Mouse (Mus musculus) frontal cortex, postnatal 14 days (tissue): ENCODE results near the gene Sertad3.
"Not testable (repeated sequence)": the region's sequence is repeated elsewhere in the genome, so short reads cannot be mapped to it uniquely, and the experiment has no call there.

Experiments
- DNase-seq, 2 experiments: peaks; one replicate each; pipeline ENCODE4 v3.0.0; 2022; ENCODE audit warnings: low spot score in 2 of 2

Gene Sertad3

DNA sequence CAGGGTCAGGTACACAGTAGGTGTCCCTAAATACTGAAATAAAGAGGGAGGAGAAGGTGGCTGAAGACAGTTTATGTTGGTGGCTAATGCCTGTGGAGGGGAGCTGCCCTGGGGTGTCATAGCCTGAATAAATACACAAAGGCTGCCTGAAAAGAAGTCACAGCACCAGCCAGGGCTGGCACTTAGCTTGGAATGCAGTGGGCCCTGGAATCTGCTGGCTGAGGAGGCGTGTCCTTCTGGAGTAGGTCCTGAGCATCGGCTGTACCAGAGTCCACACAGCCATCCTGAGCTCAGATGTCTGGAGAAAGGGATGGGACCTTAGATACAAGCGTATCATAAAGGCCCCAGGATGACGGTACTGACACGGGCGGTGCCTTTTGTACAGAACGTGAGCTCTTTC is 18.3 kb downstream of the Sertad3 start:
- DNase-seq, result no peak

GRCm38 (mm10) chr7:27493022-27493421 is 19.5 kb downstream of the Sertad3 start:
- no peak for DNase-seq

DNA sequence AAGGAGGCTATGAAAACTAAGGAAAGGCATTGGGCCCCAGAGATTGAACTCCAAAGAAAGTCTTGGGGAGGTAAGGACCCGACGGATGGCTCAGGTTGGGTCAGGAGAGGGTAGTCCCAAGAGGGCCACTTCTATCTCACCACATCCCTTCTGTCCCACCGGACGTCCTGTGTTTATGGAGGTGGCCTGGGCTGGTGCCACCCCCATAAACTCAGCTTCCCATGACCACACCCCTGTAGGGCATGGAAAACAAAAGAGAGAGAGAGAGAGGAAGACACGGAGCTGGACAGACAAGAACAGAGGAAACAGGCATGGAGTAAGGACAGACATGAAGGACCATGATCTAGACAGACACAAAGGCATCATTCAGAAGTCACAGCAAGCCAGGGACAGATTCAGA is 19.9 kb downstream of the Sertad3 start:
- no peak for DNase-seq

- DNase-seq, result not testable (repeated sequence)
Observed at GRCm38 (mm10) chr7:27494659-27495367, 21.2 kb downstream of the Sertad3 start.

- no peak for DNase-seq
Observed at GRCm38 (mm10) chr7:27499036-27499435, 25.5 kb downstream of the Sertad3 start, which contains the start of gene Prx. TSS of gene Prx (plus strand) at chr7:27499324.

DNA sequence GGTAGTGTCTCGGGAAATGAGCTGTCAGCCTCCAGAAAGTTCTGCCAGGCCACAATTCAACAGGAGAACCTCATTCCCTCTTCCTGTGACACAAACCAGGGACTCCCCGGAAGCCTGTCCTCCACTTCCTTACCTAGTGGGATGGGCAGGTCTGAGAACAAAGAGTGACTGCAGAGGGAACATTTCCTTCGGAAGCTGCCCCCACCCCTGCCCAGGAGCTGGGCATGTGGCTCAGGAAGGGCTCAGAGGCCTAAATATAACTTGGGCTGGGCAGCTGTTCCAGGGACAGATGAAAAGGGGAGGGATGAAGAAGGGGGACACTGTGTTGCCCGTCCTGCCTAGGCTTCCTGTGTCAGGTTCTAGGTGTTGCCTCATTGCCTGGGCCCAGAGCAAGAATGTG is 28.1 kb downstream of the Sertad3 start:
- no peak for DNase-seq

DNA sequence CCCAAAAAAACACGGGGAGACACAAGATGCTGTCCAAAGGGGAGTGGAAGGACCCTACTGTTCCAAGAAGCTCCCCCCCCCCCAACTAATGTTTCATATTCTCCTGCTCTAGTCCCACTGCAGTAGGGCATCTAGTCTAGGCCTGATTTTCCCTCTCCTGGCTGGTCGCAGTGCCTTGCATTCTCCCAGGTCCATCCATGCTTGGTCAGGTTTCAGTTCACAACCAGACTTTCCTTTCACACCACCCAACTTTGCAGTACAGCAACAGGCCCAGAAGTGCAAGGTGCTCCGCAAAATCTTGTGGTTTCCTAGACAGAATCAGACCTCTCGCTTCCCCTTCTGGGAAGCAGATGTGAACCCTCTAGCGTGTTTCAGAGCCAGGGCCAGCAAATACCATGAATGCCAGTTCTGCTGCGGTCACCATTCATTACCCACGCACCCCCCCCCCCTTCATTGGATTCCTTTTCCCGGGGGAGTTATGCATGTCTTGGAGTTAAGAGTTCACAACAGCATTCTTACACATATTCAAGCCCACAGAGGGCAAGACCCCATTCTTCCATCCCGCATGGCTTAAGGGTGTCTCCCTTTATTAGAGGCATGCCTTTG is 33.3 kb downstream of the Sertad3 start:
- DNase-seq, result no peak

- peak; percentile 89 to 90 for DNase-seq
Observed at GRCm38 (mm10) chr7:27507711-27508647, 34.4 kb downstream of the Sertad3 start.

DNA sequence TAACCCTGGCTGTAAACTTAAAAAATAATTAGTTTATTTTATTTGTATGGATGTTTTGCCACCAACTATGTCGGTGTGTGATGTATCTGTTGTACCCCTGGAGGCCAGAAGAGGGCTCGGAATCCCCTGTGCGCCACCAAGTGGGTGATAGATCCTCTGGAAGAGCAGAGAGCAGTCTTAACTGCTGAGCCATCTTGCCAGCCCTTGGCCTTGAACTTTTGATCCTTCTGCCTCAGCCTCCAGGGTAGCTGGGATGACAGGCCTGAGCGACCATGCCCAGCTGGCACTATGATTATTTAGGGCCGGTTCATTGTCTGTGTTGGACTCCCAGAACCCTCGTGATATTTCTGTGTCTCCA is 35.1 kb downstream of the Sertad3 start:
- DNase-seq, result no peak

DNA sequence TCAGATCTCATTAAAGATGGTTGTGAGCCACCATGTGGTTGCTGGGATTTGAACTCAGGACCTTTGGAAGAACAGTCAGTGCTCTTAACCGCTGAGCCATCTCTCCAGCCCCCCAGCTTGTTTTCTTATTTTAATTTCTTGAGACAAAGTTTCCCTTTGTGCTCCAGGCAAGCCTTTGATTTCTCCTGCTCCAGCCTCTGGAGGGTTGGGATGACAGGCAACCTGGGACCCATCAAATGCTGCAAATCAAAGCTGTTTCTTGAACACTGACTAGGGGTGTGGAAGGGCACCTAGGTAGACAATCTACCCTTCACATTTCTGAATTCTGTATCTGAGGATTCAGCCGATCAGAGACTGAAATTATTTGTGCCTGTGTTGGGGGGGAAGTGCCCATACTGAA is 37.2 kb downstream of the Sertad3 start:
- no peak for DNase-seq

- DNase-seq, result no peak
Observed at GRCm38 (mm10) chr7:27514961-27515360, 41.4 kb downstream of the Sertad3 start.

DNA sequence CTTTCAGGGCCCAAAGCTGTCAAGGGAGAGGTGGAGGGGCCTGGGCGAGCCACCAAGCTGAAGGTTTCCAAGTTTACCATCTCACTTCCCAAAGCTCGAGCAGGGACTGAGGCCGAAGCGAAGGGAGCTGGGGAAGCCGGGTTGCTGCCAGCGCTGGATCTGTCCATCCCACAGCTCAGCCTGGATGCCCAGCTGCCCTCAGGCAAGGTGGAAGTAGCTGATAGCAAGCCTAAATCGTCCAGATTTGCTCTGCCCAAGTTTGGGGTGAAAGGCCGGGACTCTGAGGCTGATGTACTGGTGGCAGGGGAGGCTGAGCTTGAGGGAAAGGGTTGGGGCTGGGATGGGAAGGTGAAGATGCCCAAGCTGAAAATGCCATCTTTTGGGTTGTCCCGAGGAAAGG is 44.7 kb downstream of the Sertad3 start:
- DNase-seq, result no peak

- DNase-seq, result no peak
Observed at GRCm38 (mm10) chr7:27520104-27520503, 46.5 kb downstream of the Sertad3 start.

DNA sequence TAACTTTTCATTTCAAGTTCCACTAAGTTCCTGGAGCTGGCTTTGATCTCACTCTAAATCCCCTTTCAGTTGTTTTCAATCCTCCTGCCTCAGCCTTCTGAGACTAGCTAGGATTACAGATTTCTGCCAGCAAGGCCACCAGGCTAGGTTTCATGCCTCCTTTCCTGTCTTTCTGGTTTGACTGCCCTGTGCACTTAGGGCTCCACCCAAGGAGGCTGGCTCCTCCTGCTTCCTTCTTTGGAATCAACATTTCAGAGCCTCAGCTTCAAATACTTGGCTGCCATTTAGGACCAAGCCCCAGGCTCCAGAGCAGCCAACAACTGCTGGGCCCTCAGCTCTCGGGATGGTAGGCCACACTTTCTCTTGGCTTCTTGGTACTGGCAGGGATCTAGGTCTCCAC is 47.0 kb downstream of the Sertad3 start:
- DNase-seq, result no peak

DNA sequence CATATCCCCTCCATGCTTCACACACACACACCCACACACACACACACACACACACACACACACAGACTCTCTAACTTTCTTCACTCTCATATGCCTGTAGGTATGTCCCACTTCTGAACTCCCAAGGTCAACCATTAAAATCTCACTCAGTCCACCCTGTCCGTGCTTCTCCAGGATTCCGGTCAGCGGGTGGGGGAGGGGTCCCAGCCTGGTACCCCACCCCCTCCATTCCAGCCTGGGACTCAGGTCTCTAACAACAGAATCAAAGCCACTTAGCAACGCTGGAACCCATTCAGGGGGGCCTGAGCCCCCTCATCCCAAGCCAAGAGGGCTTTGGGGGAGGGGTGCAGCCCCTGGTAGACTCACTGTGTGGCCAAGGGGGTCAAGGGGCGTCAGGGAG is 49.4 kb downstream of the Sertad3 start, which contains the start of gene Hipk4:
TSS of gene Hipk4 (plus strand) at position 301 of the 400 bp plus-strand sequence.
- no peak for DNase-seq

DNA sequence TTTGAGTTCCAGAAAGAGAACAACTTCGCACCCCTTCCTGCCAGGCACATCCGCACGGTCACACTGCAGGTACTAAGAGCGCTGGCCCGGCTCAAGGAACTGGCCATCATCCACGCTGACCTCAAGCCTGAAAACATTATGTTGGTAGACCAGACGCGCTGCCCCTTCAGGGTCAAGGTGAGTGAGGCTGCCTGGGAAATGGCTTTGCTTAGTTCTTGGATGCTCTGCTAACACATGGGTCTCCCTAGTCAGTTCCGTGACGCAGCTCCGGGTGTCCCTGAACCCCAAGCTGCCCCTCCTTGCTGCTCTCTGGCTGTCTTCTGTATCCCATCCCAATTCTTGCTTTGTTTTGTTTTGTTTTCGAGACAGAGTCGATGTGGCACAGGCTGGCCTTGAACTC is 50.2 kb downstream of the Sertad3 start:
- DNase-seq, result no peak

GRCm38 (mm10) chr7:27526039-27526827 is 52.7 kb downstream of the Sertad3 start:
- peak in 1 of 2 experiments; percentile 69 for DNase-seq
